Mouse (Mus musculus) CH12F3 (cell line): ENCODE results near the gene Macrod2.

Experiments used
- in situ Hi-C: fragments of 300-500 bp; cut with MboI; formaldehyde crosslinking; loops from 2 replicates; pipeline ENCODE4 v1.14.3; 2020; ENCODE audit warnings: low sequenced_read_pairs

Gene Macrod2

GRCm38 (mm10) chr2:140395179-140395578 is at the start of gene Macrod2:
TSS of gene Macrod2 (plus strand) at chr2:140395309.
- in situ Hi-C loops: no loop called here

GRCm38 (mm10) chr2:140359905-140360304 is 35.2 kb upstream of the Macrod2 start:
- in situ Hi-C loops: no loop called here

- in situ Hi-C loops: no loop called here
Measured at GRCm38 (mm10) chr2:140364804-140365203, 30.3 kb upstream of the Macrod2 start.

GRCm38 (mm10) chr2:140389525-140389924 is 5.6 kb upstream of the Macrod2 start, which contains the start of gene Sel1l2:
TSS of gene Sel1l2 (minus strand) at chr2:140389706.
- in situ Hi-C loops: no loop called here

GRCm38 (mm10) chr2:140395744-140396231 is 679 bp downstream of the Macrod2 start:
- in situ Hi-C loops: no loop called here

- in situ Hi-C loops: no loop called here
Measured at GRCm38 (mm10) chr2:140425844-140426243, 30.7 kb downstream of the Macrod2 start.

GRCm38 (mm10) chr2:140427283-140427682 is 32.2 kb downstream of the Macrod2 start:
- in situ Hi-C loops: no loop called here

GRCm38 (mm10) chr2:140439081-140439480 is 44.0 kb downstream of the Macrod2 start:
- in situ Hi-C loops: no loop called here

GRCm38 (mm10) chr2:140448636-140449035 is 53.5 kb downstream of the Macrod2 start:
- in situ Hi-C loops: no loop called here

GRCm38 (mm10) chr2:140475770-140476169 is 80.7 kb downstream of the Macrod2 start:
- in situ Hi-C loops: no loop called here

- in situ Hi-C loops: no loop called here
Measured at GRCm38 (mm10) chr2:140476891-140477290, 81.8 kb downstream of the Macrod2 start.

- in situ Hi-C loops: no loop called here
Measured at GRCm38 (mm10) chr2:140482604-140483003, 87.5 kb downstream of the Macrod2 start.

- in situ Hi-C loops: no loop called here
Measured at GRCm38 (mm10) chr2:140497688-140498087, 102.6 kb downstream of the Macrod2 start.

GRCm38 (mm10) chr2:140500951-140501350 is 105.8 kb downstream of the Macrod2 start:
- in situ Hi-C loops: no loop called here

- in situ Hi-C loops: no loop called here
Measured at GRCm38 (mm10) chr2:140521472-140521871, 126.4 kb downstream of the Macrod2 start.

- in situ Hi-C loops: no loop called here
Measured at GRCm38 (mm10) chr2:140530214-140530613, 135.1 kb downstream of the Macrod2 start.

- in situ Hi-C loops: no loop called here
Measured at GRCm38 (mm10) chr2:140532024-140532423, 136.9 kb downstream of the Macrod2 start.

GRCm38 (mm10) chr2:140532859-140533519 is 137.9 kb downstream of the Macrod2 start:
- in situ Hi-C loops: no loop called here

- in situ Hi-C loops: no loop called here
Measured at GRCm38 (mm10) chr2:140533621-140534020, 138.5 kb downstream of the Macrod2 start.

- in situ Hi-C loops: no loop called here
Measured at GRCm38 (mm10) chr2:140534583-140534982, 139.5 kb downstream of the Macrod2 start.

GRCm38 (mm10) chr2:140535832-140536571 is 140.9 kb downstream of the Macrod2 start:
- in situ Hi-C loops: no loop called here

- in situ Hi-C loops: no loop called here
Measured at GRCm38 (mm10) chr2:140549286-140549685, 154.2 kb downstream of the Macrod2 start.
